Mouse (Mus musculus): ENCODE measurements around the gene Rnf212b.

DNA sequence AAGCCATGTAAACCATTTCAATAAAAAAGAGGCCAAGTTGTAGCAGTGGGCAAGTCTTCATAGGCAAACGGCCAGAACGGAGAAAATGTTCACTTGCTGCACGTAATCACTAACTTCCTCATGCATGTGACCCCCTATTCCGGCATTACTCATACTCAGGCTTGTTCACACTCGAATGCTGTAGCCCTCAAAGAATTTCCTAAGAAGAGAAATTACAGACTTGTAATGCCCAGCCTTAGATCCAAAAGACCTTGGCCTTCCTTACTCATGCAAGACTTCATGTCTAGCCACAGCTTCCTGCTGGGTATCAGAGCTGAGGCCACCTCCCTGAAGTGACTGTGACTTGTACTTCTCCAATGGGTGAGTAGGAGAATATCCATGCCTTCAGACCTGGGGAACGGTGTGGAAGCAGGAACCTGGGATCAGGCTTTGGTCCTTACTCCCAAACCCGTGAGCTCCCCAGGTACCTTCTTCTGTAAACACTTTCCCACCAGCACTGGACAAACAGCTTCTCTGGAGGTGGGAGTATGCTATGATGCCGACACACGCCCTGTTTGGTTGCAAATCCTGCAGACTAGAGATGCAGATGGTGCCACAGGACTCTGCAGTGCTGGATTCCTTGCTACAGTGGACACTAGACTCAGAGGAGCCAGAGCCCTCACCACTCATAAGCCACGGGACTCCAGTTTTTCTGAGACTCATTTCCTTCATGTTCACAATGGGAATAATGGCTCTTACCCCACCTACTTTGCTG lies 45.5 kb upstream of the Rnf212b start:
- TF ChIP-seq CTCF (IDR thresholded peaks at IDR 0.05; ENCODE audit: low read depth): no peak
- no peak for TF ChIP-seq EP300 (IDR thresholded peaks at IDR 0.05; ENCODE audit: low read depth)
